Comparison of ENCODE assay signal across 23 mouse cellular contexts in genomic region chr8:121553831-121554475, GRCm38 (mm10). TPM values are rescaled to one million over a fixed set of nuclear protein-coding genes. Genes with fewer than 3 reads are reported as not detected.
DNase-seq lines count a peak whose midpoint lies in the region.
"Had no signal": no experiment of that assay in that cellular context is flagged by ENCODE, and none has a peak within 500 bp of the region (broad histone marks: within the 10 kb centered on the region; RNA-seq: fewer than 3 reads in every experiment).

No protein-coding gene starts in this region.

- peak; percentile 4 for DNase-seq in cerebellum, adult 9-10 months
- no peak for DNase-seq in cerebellum, postnatal 14 days
- peak; percentile 48 for DNase-seq in gastrocnemius, postnatal 25 days
- DNase-seq in gastrocnemius, postnatal 4 days (ENCODE audit: low spot score in 2 of 2) = no peak
- DNase-seq in 3134 (ENCODE audit: extremely low read depth, insufficient read length, low spot score) = peak; percentile 74
- DNase-seq in brain, adult 2 months (ENCODE audit: low read depth, low spot score) = peak; percentile 74
- no peak for DNase-seq in adrenal gland, postnatal 36 days
- DNase-seq: kidney, adult 18-20 months; lung, embryonic 14.5 days; lung, postnatal 14 days; midbrain, embryonic 14.5 days; retina, postnatal 1 day; thymus, postnatal 14 days had no signal

RNA-seq across cellular contexts. Expression of gene 1700018B08Rik, which starts 9.8 kb away (rescaled TPM):
- not detected for total RNA-seq in gastrocnemius, postnatal 25 days (2021)
- total RNA-seq in gastrocnemius, postnatal 4 days (2021) = not detected
- total RNA-seq in adrenal gland, postnatal 36 days (2021) = not detected
- total RNA-seq: adrenal gland, adult 18-20 months; adrenal gland, postnatal 25 days; common myeloid progenitor, adult 5-6 weeks; heart, postnatal 25 days; layer of hippocampus, adult 18-20 months; layer of hippocampus, postnatal 14 days; left cerebral cortex, adult 2 months; left cerebral cortex, postnatal 25 days; liver, adult 2 months; monocyte, adult 5-6 weeks had no signal

RNA-seq across cellular contexts. Expression of gene Fbxo31, which starts 24.7 kb away (rescaled TPM):
- total RNA-seq in gastrocnemius, postnatal 25 days (2021) = 100 to 1,000 TPM in 1 of 2 experiments, 10 to 100 TPM in 1; 89.8 to 109 TPM
- total RNA-seq in gastrocnemius, postnatal 4 days (2021) = 10 to 100 TPM; 52.8 to 68.4 TPM
- total RNA-seq in adrenal gland, postnatal 36 days (2021) = 10 to 100 TPM; 45.4 to 54.8 TPM

RNA-seq across cellular contexts. Expression of gene Map1lc3b, which starts 36.2 kb away (rescaled TPM):
- 100 to 1,000 TPM; 124 to 134 TPM for total RNA-seq in gastrocnemius, postnatal 25 days (2021)
- total RNA-seq in gastrocnemius, postnatal 4 days (2021) = 100 to 1,000 TPM; 104 to 105 TPM
- total RNA-seq in adrenal gland, postnatal 36 days (2021) = 100 to 1,000 TPM; 179 to 206 TPM

Comparison
In these comparisons a context has a peak if more than half of its experiments do, and no peak if none do; other contexts are left out.
1. DNase-seq: peak in cerebellum, adult 9-10 months (single experiment), gastrocnemius, postnatal 25 days (single experiment), 3134 (single experiment) and brain, adult 2 months (single experiment); none in cerebellum, postnatal 14 days (0 of 2), gastrocnemius, postnatal 4 days (0 of 2) and adrenal gland, postnatal 36 days (0 of 2).